Mouse (Mus musculus) kidney, postnatal 0 days (tissue): ENCODE results near the gene Best3. TPM values are rescaled to one million over a fixed set of nuclear protein-coding genes. Genes with fewer than 3 reads are reported as not detected.

Source experiments
- ATAC-seq: fragments of 200-750 bp; cut with Nextera tagmentation; replicated peaks from 2 replicates; pipeline ENCODE4 v1.8.0; 2017; ENCODE audit warnings: low read depth, moderate number of reproducible peaks, moderate TSS enrichment, moderate library complexity; ENCODE audit not compliant: low FRiP score
- DNase-seq: peaks from one replicate; pipeline ENCODE4 v3.0.0-alpha.2; 2016; ENCODE audit warnings: low spot score
- H3K27ac ChIP-seq: fragments of 300-500 bp; sonication (generic); 2 replicates; pipeline ENCODE4 v1.5.1; 2014; ENCODE audit warnings: mild to moderate bottlenecking
- H3K27me3 ChIP-seq: fragments of 300-500 bp; sonication (generic); 2 replicates; pipeline ENCODE4 v1.6.1; 2014; ENCODE audit warnings: low read length, mixed read lengths; ENCODE audit not compliant: insufficient read depth
- H3K36me3 ChIP-seq: fragments of 300-500 bp; sonication (generic); 2 replicates; pipeline ENCODE4 v1.6.1; 2014; ENCODE audit warnings: low read length, mixed read lengths; ENCODE audit not compliant: insufficient read depth
- H3K4me1 ChIP-seq: fragments of 300-500 bp; sonication (generic); replicated peaks from 2 replicates; pipeline ENCODE4 v1.6.1; 2014; ENCODE audit warnings: antibody characterized with exemption, low read length, mixed read lengths; ENCODE audit not compliant: insufficient read depth
- H3K4me2 ChIP-seq: fragments of 300-500 bp; sonication (generic); 2 replicates; pipeline ENCODE4 v1.6.1; 2014; ENCODE audit warnings: mild to moderate bottlenecking, low read length, moderate library complexity, mixed read lengths
- H3K4me3 ChIP-seq: fragments of 300-500 bp; sonication (generic); replicated peaks from 2 replicates; pipeline ENCODE4 v1.5.1; 2014; ENCODE audit warnings: low read depth, low read length
- H3K9ac ChIP-seq: fragments of 300-500 bp; sonication (generic); 2 replicates; pipeline ENCODE4 v1.6.1; 2014; ENCODE audit warnings: low read depth, low read length
- H3K9me3 ChIP-seq: fragments of 300-500 bp; sonication (generic); replicated peaks from 2 replicates; pipeline ENCODE4 v1.6.1; 2016; ENCODE audit warnings: low read length, inconsistent platforms, mixed read lengths
- CTCF ChIP-seq: IDR thresholded peaks from 2 replicates; pipeline ENCODE4 v1.5.1; 2016; ENCODE audit warnings: antibody characterized with exemption, low read depth, mild to moderate bottlenecking, moderate library complexity
- WGBS: fragments of 180-500 bp; shearing (Covaris S2); extraction: QIAGEN DNeasy Blood & Tissue Kit; methylation state at CpG from one replicate; pipeline ENCODE4 v1.1.7; 2014; 5-methylcytosine and 5-hydroxymethylcytosine counted together
- polyA plus RNA-seq: library from polyadenylated mRNA; unstranded; fragments of >200 nt; fragmentation: Nextera tagmentation; extraction: Ambion mirVana; gene quantifications from 2 replicates; pipeline ENCODE4 v1.2.1, GENCODE M21; 2015

Gene Best3
- polyA plus RNA-seq, 1 experiment from 2014 or later: 0.22 TPM

DNA sequence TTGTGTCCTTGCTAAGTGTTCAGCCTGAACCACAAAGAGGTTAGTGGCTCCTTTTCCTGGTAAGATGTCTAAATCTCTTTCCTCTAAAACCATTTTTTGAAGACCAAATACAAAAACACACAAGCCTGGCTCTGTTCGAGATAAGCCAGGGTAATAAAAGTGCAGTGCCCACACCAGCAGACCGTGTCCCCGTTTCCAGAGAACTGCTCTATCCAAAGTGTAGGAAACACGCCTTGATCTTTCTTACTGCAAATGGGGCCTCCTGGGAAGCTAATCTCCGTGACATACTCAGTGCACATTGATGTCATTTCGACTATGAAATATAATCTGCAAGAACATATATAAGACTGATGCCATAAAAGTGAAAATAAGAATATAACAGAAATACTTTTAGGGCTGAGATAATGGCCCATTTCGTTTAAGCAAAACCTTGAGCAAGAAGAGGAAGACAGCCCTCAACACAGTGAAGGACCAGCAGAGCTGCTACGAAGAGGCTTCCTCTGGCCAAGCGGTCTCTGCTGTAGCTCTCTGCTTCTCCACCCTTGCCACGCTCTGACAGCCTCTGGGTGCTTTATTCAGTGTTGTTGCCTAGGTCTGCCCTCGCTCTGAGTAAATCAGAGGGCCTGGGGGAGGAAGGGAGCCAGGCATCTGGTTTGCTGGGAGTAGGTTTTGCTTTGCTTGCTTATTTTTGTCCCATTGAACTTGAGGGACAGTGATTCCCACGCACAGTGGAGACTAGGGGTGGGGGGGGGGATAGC is 19.8 kb downstream of the Best3 start:
- 30% methylated on average over 12 of the region's 12 CpGs for WGBS
- Histone ChIP-seq H3K9ac (no peak overlapping the region), H3K9me3 (no peaks in the 10 kb centered on the region), H3K4me1 (no peaks in the 10 kb centered on the region), H3K27ac (no peak overlapping the region), H3K27me3 (no peaks in the 10 kb centered on the region), H3K4me2 (no peak overlapping the region), H3K4me3 (no peak overlapping the region), H3K36me3 (no peaks in the 10 kb centered on the region)
- ATAC-seq (no peak), DNase-seq (peak; percentile 52)
- no peak for TF ChIP-seq CTCF

DNA sequence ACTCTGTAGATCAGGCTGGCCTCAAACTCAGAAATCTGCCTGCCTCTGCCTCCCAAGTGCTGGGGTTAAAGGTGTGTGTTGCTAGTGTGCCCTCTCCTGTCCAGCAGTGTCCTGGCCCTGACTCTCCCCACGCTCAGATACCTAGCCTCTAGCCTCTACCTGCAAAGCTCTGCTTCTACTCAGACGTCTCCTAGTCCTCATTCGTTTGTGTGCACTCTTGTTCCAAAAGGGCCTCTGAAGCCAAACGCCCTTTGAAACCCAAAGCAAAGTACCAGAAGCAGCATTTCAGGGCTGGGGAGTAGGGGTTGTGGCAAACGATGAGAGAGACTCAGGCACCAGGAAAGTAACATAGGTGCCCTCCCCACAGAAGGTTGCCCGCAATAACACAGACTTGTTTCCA is 23.6 kb downstream of the Best3 start:
- ATAC-seq (no peak), DNase-seq (no peak)
- Histone ChIP-seq H3K4me1 (no peaks in the 10 kb centered on the region), H3K27me3 (no peaks in the 10 kb centered on the region), H3K27ac (no peak overlapping the region), H3K4me3 (no peak overlapping the region), H3K36me3 (no peaks in the 10 kb centered on the region), H3K9ac (no peak overlapping the region), H3K4me2 (no peak overlapping the region), H3K9me3 (no peaks in the 10 kb centered on the region)
- no peak for TF ChIP-seq CTCF
- WGBS: 76% methylated on average over 6 of the region's 6 CpGs

DNA sequence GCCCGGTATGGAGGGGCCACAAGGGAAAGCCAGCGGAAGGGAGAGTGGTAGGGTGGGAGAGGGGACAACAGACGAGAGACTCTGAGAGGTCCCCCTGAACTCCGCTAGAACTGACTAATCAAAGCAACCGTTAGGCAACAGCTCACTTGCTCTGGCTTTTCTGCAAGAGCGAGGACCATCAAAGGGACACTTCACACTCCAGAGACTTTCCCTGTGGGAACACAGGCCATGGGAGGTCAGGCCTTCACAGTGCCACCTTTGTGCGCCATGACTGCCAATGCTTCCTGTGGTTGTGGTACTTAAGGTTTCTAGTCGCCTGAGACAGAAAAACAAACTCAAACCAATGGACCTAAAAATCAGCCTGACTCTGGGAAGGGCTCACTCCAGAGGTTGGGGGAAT is 24.9 kb downstream of the Best3 start:
- no peak overlapping the region for H3K4me2 ChIP-seq
- H3K4me3 ChIP-seq: no peak overlapping the region
- H3K9me3 ChIP-seq: no peaks in the 10 kb centered on the region
- 39% methylated on average over 8 of the region's 8 CpGs for WGBS
- H3K9ac ChIP-seq: no peak overlapping the region
- no peaks in the 10 kb centered on the region for H3K27me3 ChIP-seq
- H3K27ac ChIP-seq: no peak overlapping the region
- H3K36me3 ChIP-seq: no peaks in the 10 kb centered on the region
- TF ChIP-seq CTCF: no peak
- H3K4me1 ChIP-seq: no peaks in the 10 kb centered on the region
- DNase-seq: peak; percentile 25
- peak; percentile 14; the same call in 1 of the 2 replicates for ATAC-seq

DNA sequence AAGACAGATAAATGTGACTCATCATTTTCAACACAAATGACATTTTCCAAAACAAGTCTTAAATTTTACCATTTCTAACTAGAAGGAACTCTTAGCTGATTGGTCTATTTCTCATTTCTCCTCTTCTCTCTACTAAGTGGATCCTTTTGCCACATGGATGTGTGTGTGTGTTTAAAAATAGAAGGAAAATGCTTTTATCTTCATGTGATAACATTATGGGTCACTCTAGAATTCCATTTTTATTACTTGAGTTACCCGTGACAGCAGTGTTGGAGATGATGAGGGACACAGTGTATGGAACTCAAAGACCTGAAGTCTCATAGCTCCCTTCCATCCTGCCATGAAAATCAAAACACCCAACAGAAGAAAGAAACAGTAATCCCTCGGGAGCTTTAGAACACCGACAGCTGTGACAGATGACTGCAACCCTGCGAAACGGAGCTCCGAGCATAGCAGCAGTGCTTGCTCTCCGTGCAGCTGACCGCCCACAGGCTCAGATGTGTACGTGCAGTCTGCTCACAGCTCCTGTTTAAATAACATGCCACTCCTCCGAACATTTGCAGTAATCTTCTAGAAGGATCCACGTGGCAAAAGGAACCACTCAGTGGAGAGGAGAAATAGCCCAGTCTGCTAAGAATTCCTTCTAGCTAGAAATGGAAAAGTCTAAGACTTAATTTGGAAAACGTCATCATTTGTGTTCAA is 27.7 kb downstream of the Best3 start:
- TF ChIP-seq CTCF: peak; percentile 22; the same call in 1 of the 2 replicates
- ATAC-seq (peak; percentile 84), DNase-seq (peak; percentile 84)
- Histone ChIP-seq H3K27me3 (no peaks in the 10 kb centered on the region), H3K9me3 (no peaks in the 10 kb centered on the region), H3K36me3 (no peaks in the 10 kb centered on the region), H3K4me2 (peak overlapping the region; percentile 38), H3K27ac (no peak overlapping the region), H3K4me3 (no peak overlapping the region), H3K9ac (no peak overlapping the region), H3K4me1 (no peaks in the 10 kb centered on the region)
- 10% methylated on average over 12 of the region's 12 CpGs for WGBS

DNA sequence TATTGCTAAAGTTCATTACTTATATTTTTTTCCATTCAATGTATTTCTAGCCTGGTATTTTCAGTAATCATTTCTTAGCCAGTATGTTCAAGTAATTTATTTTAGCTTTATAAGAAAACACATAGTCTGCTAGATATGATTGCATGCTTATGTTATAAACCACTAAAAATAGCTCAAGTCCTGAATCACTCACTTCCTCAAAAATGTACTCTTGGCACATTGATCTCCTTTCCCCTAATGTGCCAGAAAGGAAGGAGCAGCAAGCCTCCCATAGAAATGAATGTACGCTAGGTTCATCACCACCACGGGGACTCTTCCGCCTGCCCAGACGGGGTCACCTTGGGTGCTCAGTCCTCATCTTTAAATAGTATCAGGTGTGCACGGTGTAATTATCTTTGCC is 28.5 kb downstream of the Best3 start:
- H3K9ac ChIP-seq: no peak overlapping the region
- no peak overlapping the region for H3K27ac ChIP-seq
- ATAC-seq: no peak
- no peak for TF ChIP-seq CTCF
- no peaks in the 10 kb centered on the region for H3K9me3 ChIP-seq
- WGBS: 78% methylated on average over 5 of the region's 5 CpGs
- H3K4me2 ChIP-seq: no peak overlapping the region
- H3K36me3 ChIP-seq: no peaks in the 10 kb centered on the region
- H3K4me3 ChIP-seq: no peak overlapping the region
- H3K27me3 ChIP-seq: no peaks in the 10 kb centered on the region
- peak; percentile 46 for DNase-seq
- H3K4me1 ChIP-seq: no peaks in the 10 kb centered on the region

DNA sequence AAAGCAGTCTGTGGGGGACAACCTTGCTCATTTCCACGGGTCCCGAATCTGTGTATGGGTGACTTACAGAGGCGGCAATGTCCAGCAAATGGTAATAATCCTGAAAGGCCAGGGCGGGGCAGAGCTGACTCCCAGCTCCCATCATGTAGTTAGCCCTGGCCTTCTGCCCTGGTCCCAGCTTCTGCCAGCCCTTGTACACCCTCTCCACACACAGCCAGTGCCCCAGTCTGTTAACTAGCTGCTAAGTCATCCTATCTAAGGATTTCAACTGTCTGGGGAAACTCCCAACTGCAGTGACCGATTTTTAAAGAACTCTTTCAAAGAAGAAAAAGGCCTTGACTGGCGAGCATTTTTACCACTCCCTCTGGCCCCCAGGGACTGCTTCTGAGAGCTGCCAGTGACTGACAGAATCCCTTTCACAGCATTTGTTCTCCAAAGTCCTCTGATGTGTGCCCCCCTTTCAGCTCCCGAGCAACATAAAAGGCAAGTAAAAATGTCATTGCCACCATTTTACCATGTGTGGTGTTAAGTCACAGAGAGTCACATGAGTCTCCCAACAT is 32.2 kb downstream of the Best3 start:
- no peaks in the 10 kb centered on the region for H3K36me3 ChIP-seq
- DNase-seq (no peak), ATAC-seq (no peak)
- no peak overlapping the region for H3K4me3 ChIP-seq
- no peak overlapping the region for H3K27ac ChIP-seq
- H3K27me3 ChIP-seq: peaks cover 4% of the 10 kb centered on the region; the same call in 1 of the 2 replicates
- H3K9ac ChIP-seq: no peak overlapping the region
- H3K4me2 ChIP-seq: no peak overlapping the region
- H3K4me1 ChIP-seq: 0 out of 2 replicates have a peak, but pooled peaks cover 4% of the 10 kb centered on the region
- H3K9me3 ChIP-seq: no peaks in the 10 kb centered on the region
- 50% methylated on average over 7 of the region's 7 CpGs for WGBS
- TF ChIP-seq CTCF: no peak
